Mouse (Mus musculus): ENCODE data around the gene Farp2.

DNA sequence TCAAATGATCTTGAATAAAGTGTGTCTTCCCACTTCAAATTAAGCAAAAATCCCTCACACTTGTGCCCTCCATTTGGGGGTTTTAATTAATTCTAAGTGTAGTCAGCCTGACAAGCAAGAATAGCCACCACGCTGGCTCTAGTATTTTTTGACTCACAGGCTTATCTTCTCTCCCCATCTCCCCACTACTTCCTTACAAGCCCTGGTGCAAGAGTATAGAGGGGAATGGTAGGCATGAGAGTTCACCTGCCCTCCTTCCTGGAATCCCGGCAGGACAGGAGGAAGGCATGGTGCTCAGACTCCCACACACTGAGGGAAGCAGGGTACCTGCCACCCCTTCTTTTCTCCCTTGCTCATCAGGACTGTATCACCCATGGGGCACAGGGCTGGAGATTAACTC, 142.4 kb downstream of the Farp2 start:
- no peak for TF ChIP-seq CTCF (conservative IDR thresholded peaks at IDR 0.05 in 1 of 2, IDR thresholded peaks at IDR 0.05 in 1 of 2; ENCODE audit: low read depth in 2 of 2, low read length in 2 of 2)
- no peak for TF ChIP-seq ZC3H11A (IDR thresholded peaks at IDR 0.05; ENCODE audit: low read depth, low read length)
- no peak for TF ChIP-seq CHD2 (IDR thresholded peaks at IDR 0.05; ENCODE audit: low read length)
- no peak for TF ChIP-seq EP300 (IDR thresholded peaks at IDR 0.05; ENCODE audit: low read length)
- TF ChIP-seq TBP (conservative IDR thresholded peaks at IDR 0.05; ENCODE audit: low read depth, low read length) = no peak
- no peak for TF ChIP-seq USF2 (conservative IDR thresholded peaks at IDR 0.05; ENCODE audit: low read depth, low read length)
- no peak for TF ChIP-seq POLR2A (IDR thresholded peaks at IDR 0.05; ENCODE audit: low read depth, low read length)
- no peak for TF ChIP-seq ELF1 (IDR thresholded peaks at IDR 0.05; ENCODE audit: low read depth, low read length)

All from CH12.LX (cell line).